Mouse (Mus musculus): ENCODE measurements around the gene Guca2a.

- TF ChIP-seq CTCF (IDR thresholded peaks at IDR 0.05; ENCODE audit: insufficient read depth, low read length) (no peak), POLR2A (IDR thresholded peaks at IDR 0.05; ENCODE audit: borderline replicate concordance, extremely low read depth, low read depth, low read length) (no peak)
Measured at GRCm38 (mm10) chr4:119635686-119636085, 1.8 kb upstream of the Guca2a start.

Measured in lung, adult 2 months (tissue).